Mouse (Mus musculus) forebrain, embryonic 10.5 days (tissue): ENCODE results near the gene Acap1. TPM values are rescaled to one million over a fixed set of nuclear protein-coding genes. Genes with fewer than 3 reads are reported as not detected.
A peak's percentile ranks its signal among the peaks of the same experiment; 100 is the strongest.

Source experiments
- DNase-seq: peaks from one replicate; pipeline ENCODE4 v3.0.0-alpha.2; 2017; ENCODE audit warnings: low spot score; ENCODE audit errors: extremely low spot score
- H3K27ac ChIP-seq: fragments of 300-500 bp; sonication (generic); 2 replicates; pipeline ENCODE4 v1.5.1; 2016; ENCODE audit warnings: mild to moderate bottlenecking
- H3K27me3 ChIP-seq: fragments of 300-500 bp; sonication (generic); 2 replicates; pipeline ENCODE4 v1.6.1; 2016; ENCODE audit warnings: mild to moderate bottlenecking; ENCODE audit not compliant: poor library complexity, severe bottlenecking
- H3K36me3 ChIP-seq: fragments of 300-500 bp; sonication (generic); replicated peaks from 2 replicates; pipeline ENCODE4 v1.6.1; 2016; ENCODE audit warnings: mild to moderate bottlenecking, moderate library complexity
- H3K4me1 ChIP-seq: fragments of 300-500 bp; sonication (generic); 2 replicates; pipeline ENCODE4 v1.6.1; 2016
- H3K4me3 ChIP-seq: fragments of 300-500 bp; sonication (generic); 2 replicates; pipeline ENCODE4 v1.5.1; 2016; ENCODE audit warnings: mild to moderate bottlenecking, moderate library complexity
- H3K9me3 ChIP-seq: fragments of 300-500 bp; sonication (generic); 2 replicates; pipeline ENCODE4 v1.6.1; 2016; ENCODE audit warnings: mild to moderate bottlenecking, moderate library complexity
- WGBS: fragments of 180-500 bp; shearing (Covaris S2); methylation state at CpG from one replicate; pipeline ENCODE4 v1.1.7; 2016; 5-methylcytosine and 5-hydroxymethylcytosine counted together
- polyA plus RNA-seq: library from polyadenylated mRNA; unstranded; fragments of >200 nt; fragmentation: Nextera tagmentation; extraction: Ambion mirVana; gene quantifications from 2 replicates; pipeline ENCODE4 v1.2.1, GENCODE M21; 2016

Gene Acap1
- 0.84 and 1.3 TPM in 2 replicates for polyA plus RNA-seq

GRCm38 (mm10) chr11:69895291-69895690 lies at the start of gene Acap1:
Gene Acap1 (minus strand): TSS chr11:69895539.
- WGBS: 85% methylated on average over 4 of the region's 4 CpGs
- Histone ChIP-seq H3K4me1 (peaks cover 35% of the 10 kb centered on the region), H3K27ac (0 out of 2 replicates have a peak within 1 kb of the TSS, but pooled peaks have one; percentile 26), H3K9me3 (no peaks in the 10 kb centered on the region), H3K36me3 (peaks cover 3% of the 10 kb centered on the region), H3K4me3 (no peak within 1 kb of the TSS), H3K27me3 (peaks cover 8% of the 10 kb centered on the region; the same call in 1 of the 2 replicates)
- DNase-seq: no peak

GRCm38 (mm10) chr11:69940962-69941361 lies 45.6 kb upstream of the Acap1 start:
- Histone ChIP-seq H3K27me3 (peaks cover 51% of the 10 kb centered on the region), H3K27ac (no peak overlapping the region)
- WGBS: 84% methylated on average over 4 of the region's 4 CpGs

GRCm38 (mm10) chr11:69939731-69940130 lies 44.4 kb upstream of the Acap1 start:
- H3K27me3 ChIP-seq: peaks cover 63% of the 10 kb centered on the region
- WGBS: 92% methylated on average over 17 of the region's 17 CpGs
- H3K4me1 ChIP-seq: peaks cover 43% of the 10 kb centered on the region

More at GRCm38 (mm10) chr11:69940962-69941361, 45.6 kb upstream of the Acap1 start:
- no peak for DNase-seq
- H3K4me1 ChIP-seq: peaks cover 36% of the 10 kb centered on the region
- H3K9me3 ChIP-seq: no peaks in the 10 kb centered on the region
- no peak overlapping the region for H3K4me3 ChIP-seq
- H3K36me3 ChIP-seq: peaks cover 38% of the 10 kb centered on the region

DNA sequence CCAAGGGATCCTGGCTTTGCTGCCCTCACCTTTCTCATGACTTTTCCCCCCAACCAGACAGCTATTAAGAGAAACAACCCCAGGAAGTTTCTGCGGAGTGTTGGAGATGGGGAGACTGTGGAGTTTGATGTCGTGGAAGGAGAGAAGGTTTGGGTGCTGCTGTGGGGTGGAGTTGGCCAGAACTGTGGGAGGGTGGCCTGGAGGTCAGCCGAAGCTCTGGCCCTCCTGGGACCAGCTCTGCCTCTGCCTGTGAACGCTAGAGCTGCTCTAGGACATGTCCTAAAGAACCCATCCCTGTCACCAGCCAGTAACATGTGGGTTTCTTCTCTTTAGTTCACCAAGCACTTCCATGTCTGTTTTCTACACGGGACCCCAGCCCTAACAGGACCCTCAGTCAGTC lies 43.8 kb upstream of the Acap1 start:
- H3K27ac ChIP-seq: no peak overlapping the region
- H3K9me3 ChIP-seq: no peaks in the 10 kb centered on the region
- peaks cover 68% of the 10 kb centered on the region for H3K27me3 ChIP-seq
- peaks cover 48% of the 10 kb centered on the region for H3K4me1 ChIP-seq
- no peak for DNase-seq
- H3K36me3 ChIP-seq: peaks cover 20% of the 10 kb centered on the region
- H3K4me3 ChIP-seq: no peak overlapping the region; the same call in 1 of the 2 replicates
- WGBS: 60% methylated on average over 5 of the region's 5 CpGs

More at GRCm38 (mm10) chr11:69939731-69940130, 44.4 kb upstream of the Acap1 start:
- Histone ChIP-seq H3K9me3 (no peaks in the 10 kb centered on the region), H3K4me3 (no peak overlapping the region), H3K27ac (no peak overlapping the region), H3K36me3 (peaks cover 26% of the 10 kb centered on the region)
- DNase-seq: no peak

DNA sequence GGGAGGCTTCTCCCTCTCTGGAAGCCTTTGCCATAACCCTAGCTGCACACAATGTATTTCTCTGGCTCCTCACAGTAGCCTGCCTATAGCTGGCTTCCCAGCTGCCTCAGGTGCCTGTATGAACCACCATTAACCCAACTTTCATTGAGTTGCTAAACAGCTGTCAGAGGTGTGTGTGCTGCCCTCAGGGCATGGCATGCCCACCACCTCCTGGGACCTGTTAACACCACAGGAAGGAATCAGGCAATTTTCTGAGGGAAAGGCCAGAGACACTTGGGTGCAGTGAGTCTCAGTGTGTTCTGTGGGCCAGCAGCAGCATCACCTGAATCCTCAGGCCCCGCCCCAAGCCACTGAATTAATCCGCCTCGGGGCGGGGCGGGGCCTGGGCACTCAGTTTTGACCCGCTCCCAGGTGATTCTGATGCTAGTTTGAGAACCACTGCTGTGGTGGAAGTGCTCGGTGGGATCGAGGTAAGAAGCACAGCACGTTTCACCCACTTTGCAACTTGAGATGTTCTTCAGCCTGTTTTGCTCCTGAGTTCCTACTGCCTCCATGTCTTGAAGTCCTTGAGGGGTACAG lies 43.2 kb upstream of the Acap1 start:
- H3K4me1 ChIP-seq: peaks cover 53% of the 10 kb centered on the region
- H3K36me3 ChIP-seq: peaks cover 14% of the 10 kb centered on the region
- H3K9me3 ChIP-seq: no peaks in the 10 kb centered on the region
- WGBS: 23% methylated on average over 9 of the region's 9 CpGs
- H3K27me3 ChIP-seq: peaks cover 68% of the 10 kb centered on the region
- H3K4me3 ChIP-seq: no peak overlapping the region
- no peak for DNase-seq
- H3K27ac ChIP-seq: no peak overlapping the region

DNA sequence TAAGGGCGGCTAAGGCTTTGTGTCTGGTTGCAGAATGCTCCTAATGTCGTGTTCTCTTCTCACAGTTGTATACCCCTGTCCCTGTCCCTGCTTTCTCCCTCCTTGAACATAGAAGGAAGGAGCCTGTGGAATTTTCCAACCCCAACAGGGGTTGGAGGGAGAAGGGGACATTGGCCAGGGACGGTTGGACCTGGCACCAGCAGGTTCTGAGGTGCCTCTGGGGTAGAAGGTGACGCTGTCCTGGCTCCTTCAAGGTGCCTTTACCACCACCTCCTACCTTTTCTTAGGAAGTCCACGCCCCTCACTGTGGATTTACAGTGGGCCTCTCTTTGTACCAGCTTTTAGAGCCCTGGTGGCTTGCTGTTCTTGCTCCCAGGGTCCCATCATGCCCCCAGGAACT lies 42.5 kb upstream of the Acap1 start:
- 72% methylated on average over 5 of the region's 5 CpGs for WGBS
- peaks cover 68% of the 10 kb centered on the region for H3K27me3 ChIP-seq
- peak overlapping the region; percentile 74; the same call in 1 of the 2 replicates for H3K4me3 ChIP-seq
- peaks cover 53% of the 10 kb centered on the region for H3K4me1 ChIP-seq
- H3K36me3 ChIP-seq: peaks cover 7% of the 10 kb centered on the region
- H3K9me3 ChIP-seq: no peaks in the 10 kb centered on the region
- no peak for DNase-seq
- H3K27ac ChIP-seq: no peak overlapping the region

- no peak overlapping the region for H3K27ac ChIP-seq
- no peaks in the 10 kb centered on the region for H3K9me3 ChIP-seq
- H3K4me3 ChIP-seq: peak overlapping the region; percentile 74; the same call in 1 of the 2 replicates
- peaks cover 3% of the 10 kb centered on the region; the same call in 1 of the 2 replicates for H3K36me3 ChIP-seq
- peaks cover 53% of the 10 kb centered on the region for H3K4me1 ChIP-seq
- peaks cover 68% of the 10 kb centered on the region for H3K27me3 ChIP-seq
- WGBS: 50% methylated on average over 4 of the region's 4 CpGs
- no peak for DNase-seq
Measured at GRCm38 (mm10) chr11:69937385-69937784, 42.0 kb upstream of the Acap1 start.

DNA sequence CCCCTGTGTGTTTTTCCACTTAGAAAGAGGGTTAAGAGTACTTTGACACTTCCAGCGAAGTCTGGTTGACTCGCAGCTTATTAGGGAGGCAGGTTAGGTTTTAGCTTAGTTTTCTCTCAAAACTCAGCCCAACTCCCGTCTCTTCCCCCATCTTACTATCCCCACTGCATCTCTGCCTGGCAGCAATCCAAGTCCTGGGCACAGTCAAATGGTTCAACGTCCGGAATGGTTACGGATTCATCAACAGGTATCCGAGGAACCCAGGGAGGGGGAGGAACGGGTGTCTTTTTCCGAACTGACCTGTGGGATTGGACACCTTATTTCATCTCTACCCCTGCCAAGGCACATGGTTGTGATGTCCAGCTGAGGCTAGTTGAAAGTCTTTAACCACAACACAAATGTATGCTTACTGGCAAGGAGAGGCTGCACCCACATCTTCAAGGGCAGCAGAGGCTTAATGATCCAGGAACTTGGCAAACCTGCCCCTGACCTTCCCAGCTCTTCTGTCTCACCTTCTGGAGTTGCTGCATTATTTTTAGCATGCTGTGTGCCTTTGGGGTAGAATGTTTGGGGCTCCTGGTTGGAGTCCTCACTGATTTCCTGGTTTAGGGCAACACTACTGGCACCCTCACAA lies 41.5 kb upstream of the Acap1 start:
- Histone ChIP-seq H3K9me3 (no peaks in the 10 kb centered on the region), H3K4me3 (peak overlapping the region; percentile 74), H3K27me3 (peaks cover 68% of the 10 kb centered on the region), H3K36me3 (no peaks in the 10 kb centered on the region; the same call in 1 of the 2 replicates), H3K27ac (no peak overlapping the region), H3K4me1 (peaks cover 53% of the 10 kb centered on the region)
- 51% methylated on average over 9 of the region's 9 CpGs for WGBS
- no peak for DNase-seq

GRCm38 (mm10) chr11:69936156-69936555 lies 40.8 kb upstream of the Acap1 start:
- Histone ChIP-seq H3K27ac (peak overlapping the region; percentile 88), H3K27me3 (peaks cover 68% of the 10 kb centered on the region)
- no peak for DNase-seq

GRCm38 (mm10) chr11:69935137-69935879 lies 40.0 kb upstream of the Acap1 start, which contains the start of gene Ybx2:
Gene Ybx2 (plus strand): TSS chr11:69935796.
- 2% methylated on average over 55 of the region's 62 CpGs for WGBS
- H3K9me3 ChIP-seq: no peaks in the 10 kb centered on the region
- peaks cover 53% of the 10 kb centered on the region for H3K4me1 ChIP-seq
- peak within 1 kb of the TSS; percentile 74 for H3K4me3 ChIP-seq
- peak within 1 kb of the TSS; percentile 88 for H3K27ac ChIP-seq
- peak; percentile 93 for DNase-seq
- H3K27me3 ChIP-seq: peaks cover 64% of the 10 kb centered on the region
- no peaks in the 10 kb centered on the region for H3K36me3 ChIP-seq

More at GRCm38 (mm10) chr11:69936156-69936555, 40.8 kb upstream of the Acap1 start:
- Histone ChIP-seq H3K4me3 (peak overlapping the region; percentile 74), H3K4me1 (peaks cover 53% of the 10 kb centered on the region), H3K9me3 (no peaks in the 10 kb centered on the region), H3K36me3 (no peaks in the 10 kb centered on the region)
- WGBS: 4% methylated on average over 30 of the region's 30 CpGs

DNA sequence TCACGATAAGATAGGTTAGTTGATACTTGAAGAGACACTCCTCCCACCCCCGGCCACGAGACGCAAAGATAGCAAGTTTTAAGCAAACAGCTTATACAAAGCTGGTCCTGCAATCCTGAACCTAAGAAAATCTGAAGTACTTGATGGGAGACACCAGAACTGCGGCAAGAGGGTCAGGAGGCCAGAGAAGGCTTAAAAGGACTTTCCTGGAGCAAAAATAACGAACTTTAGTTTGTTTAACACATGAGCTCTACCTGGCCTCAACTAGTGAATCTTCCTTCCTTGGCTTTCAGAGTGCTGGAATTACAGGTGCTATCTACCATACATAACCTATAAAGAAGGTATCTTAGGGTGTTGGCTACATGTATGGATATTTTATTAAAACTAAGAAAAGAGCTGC lies 39.3 kb upstream of the Acap1 start:
- H3K4me1 ChIP-seq: peaks cover 53% of the 10 kb centered on the region
- peak overlapping the region; percentile 74 for H3K4me3 ChIP-seq
- peak overlapping the region; percentile 60; the same call in 1 of the 2 replicates for H3K27ac ChIP-seq
- peaks cover 58% of the 10 kb centered on the region for H3K27me3 ChIP-seq
- DNase-seq: no peak
- H3K9me3 ChIP-seq: no peaks in the 10 kb centered on the region
- no peaks in the 10 kb centered on the region for H3K36me3 ChIP-seq
- WGBS: 21% methylated on average over 6 of the region's 6 CpGs

DNA sequence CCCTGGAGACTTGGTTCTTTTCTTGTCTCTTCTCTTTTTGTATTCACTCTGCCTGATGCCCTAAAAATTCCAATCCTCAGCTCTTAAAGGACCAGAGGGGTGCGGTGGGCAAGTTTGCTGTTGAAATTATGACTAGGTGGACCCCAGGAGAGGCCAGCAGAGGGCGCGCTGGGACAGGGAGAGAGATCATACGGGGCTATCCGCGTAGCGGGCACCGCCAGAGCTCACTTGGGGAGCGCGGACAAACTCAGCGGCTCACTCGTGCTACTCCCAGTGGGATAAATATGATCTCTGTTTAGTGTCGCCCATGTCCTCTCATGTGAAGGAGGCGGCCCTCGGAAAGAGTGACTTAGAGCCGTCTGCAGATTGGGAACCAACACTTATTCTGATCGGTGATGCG lies 38.8 kb upstream of the Acap1 start:
- 2% methylated on average over 18 of the region's 18 CpGs for WGBS
- Histone ChIP-seq H3K27me3 (peaks cover 53% of the 10 kb centered on the region), H3K27ac (peak overlapping the region; percentile 60), H3K4me3 (peak overlapping the region; percentile 74), H3K36me3 (no peaks in the 10 kb centered on the region), H3K9me3 (no peaks in the 10 kb centered on the region), H3K4me1 (peaks cover 53% of the 10 kb centered on the region)
- DNase-seq: peak; percentile 94
